8 mouse cellular contexts compared by ENCODE assay signal in genomic region chr5:112276267-112276873, GRCm38 (mm10). TPM values are rescaled to one million over a fixed set of nuclear protein-coding genes. Genes with fewer than 3 reads are reported as not detected.
DNase-seq lines count a peak whose midpoint lies in the region; ATAC-seq lines count a peak whose summit lies in the region.

Gene Tpst2, plus strand, starts transcription at chr5:112276691.

- peaks cover 21% of the 10 kb centered on the region for H3K4me1 ChIP-seq in hindbrain, embryonic 15.5 days (replicated peaks)

- no peaks in the 10 kb centered on the region for H3K36me3 ChIP-seq in hindbrain, embryonic 15.5 days

- H3K27me3 ChIP-seq in hindbrain, embryonic 15.5 days, result no peaks in the 10 kb centered on the region

- peak within 1 kb of the TSS; percentile 83 for H3K27ac ChIP-seq in hindbrain, embryonic 15.5 days (replicated peaks)

- peak within 1 kb of the TSS; percentile 62 for H3K9ac ChIP-seq in hindbrain, embryonic 15.5 days

- H3K4me3 ChIP-seq in hindbrain, embryonic 15.5 days, result peak within 1 kb of the TSS; percentile 52

- peak within 1 kb of the TSS; percentile 85 for H3K4me2 ChIP-seq in hindbrain, embryonic 15.5 days

- DNase-seq in T-cell, adult 2 months (ENCODE audit: low spot score), result peak; percentile 100
- DNase-seq in cerebellum, postnatal 36 days, result peak; percentile 99 to 100
- DNase-seq in frontal cortex, postnatal 36 days (ENCODE audit: low spot score in 2 of 2), result peak; percentile 99 to 100
- peak; percentile 100 for DNase-seq in left cerebral cortex, adult 11 months (ENCODE audit: low spot score)
- peak; percentile 100 for DNase-seq in lung, postnatal 4 days
- peak; percentile 99 for DNase-seq in retina, postnatal 7 days (ENCODE audit: low read depth, low spot score)
- peak; percentile 99 for DNase-seq in urinary bladder, adult 2 months (ENCODE audit: low spot score)

- WGBS in hindbrain, embryonic 15.5 days, result under 1% methylated on average over 56 of the region's 62 CpGs

- H3K9me3 ChIP-seq in hindbrain, embryonic 15.5 days, result no peaks in the 10 kb centered on the region

- peak; percentile 94 for ATAC-seq in hindbrain, embryonic 15.5 days (ENCODE audit: low FRiP score, low read depth)

RNA-seq across cellular contexts. Expression of gene Tpst2, which starts in this region (rescaled TPM):
- 28.5 and 31.8 TPM in 2 replicates for polyA plus RNA-seq in hindbrain, embryonic 15.5 days (2015; fragmentation: Nextera tagmentation; extraction: Ambion mirVana)
- polyA plus RNA-seq in urinary bladder, adult 2 months (2012; rRNA removed), result 20.7 and 29.1 TPM in 2 replicates

Comparison
In these comparisons a context has a peak if more than half of its experiments do, and no peak if none do; other contexts are left out.
1. Peak in every context shown above with its lines: DNase-seq, ATAC-seq, H3K4me3 ChIP-seq and H3K27ac ChIP-seq.